Mouse (Mus musculus) neutrophil, adult 5-6 weeks (primary cell): ENCODE results near the gene Herc4. TPM values are rescaled to one million over a fixed set of nuclear protein-coding genes. Genes with fewer than 3 reads are reported as not detected.

Experiments
- ATAC-seq: fragments of 151-379, 151-347 bp; 2 replicates; pipeline ENCODE4 v1.8.0; 2017; ENCODE audit warnings: mild to moderate bottlenecking, moderate TSS enrichment; ENCODE audit not compliant: insufficient number of reproducible peaks, poor library complexity, low FRiP score, severe bottlenecking; ENCODE audit errors: extremely low read depth
- total RNA-seq: library from RNA; stranded (forward); fragments of 200-1000 nt; gene quantifications from 2 replicates; pipeline ENCODE4 v1.2.3, GENCODE M21; 2017

The Herc4 gene
- total RNA-seq: 388 and 417 TPM in 2 replicates

DNA sequence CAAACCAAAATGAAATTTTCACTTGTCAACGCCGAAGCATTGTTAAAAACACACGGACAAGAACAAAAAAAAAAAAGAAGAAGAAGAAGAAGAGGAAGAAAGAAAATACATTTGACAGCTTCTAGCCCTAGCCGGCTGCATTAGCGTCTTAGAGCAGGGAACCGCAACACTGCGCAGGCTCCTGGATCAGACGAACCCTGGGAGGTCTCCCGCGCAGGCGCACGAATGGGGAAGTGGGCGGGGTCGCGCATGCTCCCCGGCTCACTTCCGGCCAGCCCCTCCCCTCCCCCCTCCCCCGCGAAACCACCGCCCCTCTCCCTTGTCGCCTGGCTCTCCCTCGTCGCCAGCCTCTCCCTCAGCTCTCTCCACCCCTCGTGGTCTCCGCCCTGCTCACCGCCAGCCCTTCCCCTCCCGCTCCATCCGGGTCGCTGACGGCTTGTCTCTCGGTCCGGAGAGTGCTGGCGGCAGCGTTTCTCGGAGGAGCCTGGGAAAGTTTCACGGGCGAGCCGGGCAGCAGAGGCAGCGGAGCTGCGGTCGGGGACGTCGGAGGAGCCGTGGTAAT is at the start of gene Herc4:
Herc4 (plus strand) TSS at position 318 of the 562 bp plus-strand sequence.
- peak; percentile 96 for ATAC-seq

DNA sequence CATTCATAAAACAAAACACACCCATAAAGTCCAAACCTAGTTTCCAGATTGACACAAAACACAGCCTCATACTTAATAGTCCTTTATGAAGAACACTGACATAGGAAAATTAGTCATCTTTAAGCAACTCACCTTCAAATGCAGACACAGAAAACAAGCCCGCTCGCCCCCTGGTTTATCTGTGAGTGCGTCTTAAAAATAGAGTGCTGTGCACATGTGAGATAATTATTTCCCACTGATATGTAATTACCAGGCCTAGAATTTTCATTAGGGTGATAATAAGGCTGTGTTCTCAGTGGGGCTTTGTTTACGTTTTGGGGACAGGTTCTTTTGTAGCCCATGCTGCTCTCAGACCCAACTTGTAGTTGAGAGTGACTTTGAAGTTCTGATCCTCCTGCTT is 44.6 kb upstream of the Herc4 start:
- ATAC-seq: no peak

DNA sequence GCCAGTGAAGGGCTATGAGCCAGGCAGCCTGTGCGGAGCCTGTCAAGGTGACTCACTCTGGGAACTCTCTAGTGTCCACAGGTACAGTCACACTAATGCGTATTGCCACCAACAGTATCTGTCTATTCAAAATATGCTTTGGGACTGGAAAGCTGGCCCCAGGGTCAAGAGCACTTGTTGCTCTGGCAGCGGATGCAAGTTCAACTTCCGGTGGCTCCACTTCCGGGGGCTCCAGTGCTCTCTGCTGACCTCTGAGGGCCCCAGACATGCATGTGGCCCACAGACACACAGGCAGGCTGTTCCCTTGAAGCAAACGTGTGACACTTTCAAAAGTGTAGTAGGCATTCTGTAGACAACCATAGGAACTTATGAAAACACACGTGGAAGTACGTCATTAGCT is 42.1 kb upstream of the Herc4 start:
- ATAC-seq: no peak

DNA sequence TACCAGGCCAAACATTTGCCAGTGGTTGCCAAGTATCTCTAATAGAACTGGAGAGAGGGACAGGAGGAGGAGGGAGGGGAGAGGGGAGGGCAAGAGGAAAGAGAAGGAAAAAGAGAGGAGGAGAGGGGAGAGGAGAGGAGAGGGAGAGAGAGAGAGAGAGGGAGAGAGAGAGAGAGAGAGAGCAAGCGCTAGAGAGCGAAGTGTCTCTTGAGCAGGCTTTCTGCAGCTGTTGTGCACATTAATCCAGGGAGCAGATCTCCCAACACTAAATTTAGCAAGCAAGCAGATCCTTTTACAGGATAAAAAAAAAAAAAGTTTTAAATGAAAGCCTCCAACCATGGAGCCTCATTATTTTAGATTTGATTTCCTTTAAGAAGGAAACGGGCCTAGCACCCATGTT is 40.6 kb upstream of the Herc4 start:
- ATAC-seq: no peak

DNA sequence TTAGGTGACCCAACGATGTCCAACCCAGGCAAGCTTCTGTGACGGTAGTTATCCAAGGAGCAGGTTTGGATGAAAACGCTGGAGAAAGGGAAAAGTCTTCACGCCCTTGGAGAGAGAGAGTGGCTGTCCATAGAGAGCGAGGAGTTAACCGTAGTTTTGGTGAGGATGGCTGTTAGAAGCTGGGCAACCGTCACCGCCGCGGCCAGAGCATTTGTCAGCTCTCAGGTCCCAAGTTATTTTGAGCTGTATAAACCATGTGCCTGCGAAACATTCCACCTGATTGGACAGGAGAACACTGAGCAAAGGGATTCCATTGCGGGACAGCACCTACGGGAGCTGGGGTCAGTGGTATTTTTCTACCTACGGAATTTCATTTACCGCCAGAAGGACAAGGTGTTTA is 39.9 kb upstream of the Herc4 start, which contains the start of gene Mypn:
Mypn (minus strand) TSS at position 225 of the 400 bp plus-strand sequence.
- no peak for ATAC-seq

DNA sequence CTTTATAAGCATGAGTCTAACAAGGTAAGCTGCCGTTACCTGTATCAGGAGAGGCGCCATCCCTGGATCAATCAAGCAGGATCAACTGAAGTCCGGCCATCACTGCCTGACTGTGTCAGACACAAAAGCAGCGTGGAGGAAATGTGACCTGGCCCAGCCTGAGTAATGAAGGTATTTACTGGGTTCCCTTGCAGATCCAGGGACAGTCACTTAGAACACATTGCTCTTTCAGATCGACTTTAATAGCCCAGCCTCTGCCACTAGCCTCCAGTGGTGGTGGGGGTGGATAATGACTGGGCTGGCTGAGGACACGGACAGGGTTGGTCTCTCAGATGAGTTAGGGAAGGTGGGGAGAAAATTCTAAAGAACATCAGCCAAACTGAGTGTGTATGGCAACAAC is 34.7 kb upstream of the Herc4 start:
- ATAC-seq: no peak

DNA sequence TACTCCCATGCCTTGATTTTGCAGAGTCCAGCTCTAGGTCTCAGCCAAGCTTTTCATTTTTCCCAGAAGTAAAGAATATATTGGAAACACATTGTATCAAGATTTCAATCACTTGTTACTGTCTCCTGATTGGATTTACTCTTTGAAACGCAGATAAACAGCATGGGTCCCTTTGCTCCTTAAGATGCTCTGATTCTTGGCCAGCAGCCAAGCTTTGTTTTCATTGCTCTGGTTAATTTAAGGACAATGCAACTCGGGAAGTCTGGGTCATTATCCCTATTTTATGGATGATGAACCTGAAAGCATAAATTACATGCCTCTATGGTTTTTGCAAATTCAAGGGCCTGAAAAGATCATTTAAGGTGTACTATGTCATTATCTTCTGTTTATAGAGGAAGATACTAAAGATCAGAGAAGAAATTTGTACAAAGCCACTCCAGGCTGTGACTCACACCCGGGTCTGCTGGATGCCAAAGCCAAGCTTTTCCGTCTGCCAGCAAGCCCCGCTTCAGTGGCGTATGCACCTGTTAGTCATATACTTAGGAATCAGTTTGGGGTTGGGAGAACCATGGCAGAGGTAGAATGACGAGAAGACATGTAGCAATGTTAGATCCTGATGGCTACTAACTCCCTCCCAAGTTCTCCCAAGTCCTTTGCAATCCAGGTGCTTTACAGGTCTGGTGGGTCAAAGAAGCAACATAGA is 22.4 kb upstream of the Herc4 start:
- ATAC-seq: no peak

DNA sequence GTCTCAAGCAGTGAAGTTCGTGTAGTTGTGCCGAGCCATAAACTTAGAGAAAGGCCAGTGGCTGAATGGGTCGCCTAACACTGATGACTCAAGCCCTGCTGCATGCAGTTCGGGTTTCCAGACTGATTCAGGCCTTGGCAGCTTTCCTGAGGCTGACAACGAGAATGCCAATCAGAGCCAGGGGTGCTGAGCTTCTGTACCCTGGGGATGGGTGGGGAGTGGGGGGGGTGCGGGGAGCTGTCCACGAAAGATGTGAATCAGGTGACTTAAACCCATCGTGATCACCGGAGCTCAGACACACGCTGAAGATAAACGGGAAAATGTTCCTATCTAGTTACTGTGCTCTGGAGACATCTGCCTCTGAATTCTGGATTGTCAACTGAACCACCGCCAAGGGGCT is 19.3 kb upstream of the Herc4 start:
- no peak for ATAC-seq

DNA sequence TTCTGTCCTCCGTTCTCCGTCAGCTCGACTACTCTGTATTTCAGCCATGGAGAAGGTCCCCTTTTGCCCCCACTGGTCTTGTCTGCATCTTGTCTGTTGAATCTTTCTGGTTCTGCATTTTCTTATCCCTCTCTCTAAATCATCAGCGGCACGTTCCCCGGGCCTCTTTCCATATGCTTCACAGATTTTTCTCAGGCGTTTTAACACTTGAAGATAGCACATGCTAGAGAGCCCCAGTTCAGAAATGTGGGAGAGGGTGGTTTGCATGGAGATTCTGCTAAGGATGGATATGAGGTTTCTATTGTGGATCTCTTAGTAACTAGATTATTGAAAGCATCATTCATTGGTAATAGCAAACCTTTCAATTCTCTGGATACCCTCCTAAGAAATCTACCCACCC is 13.3 kb upstream of the Herc4 start:
- ATAC-seq: no peak

DNA sequence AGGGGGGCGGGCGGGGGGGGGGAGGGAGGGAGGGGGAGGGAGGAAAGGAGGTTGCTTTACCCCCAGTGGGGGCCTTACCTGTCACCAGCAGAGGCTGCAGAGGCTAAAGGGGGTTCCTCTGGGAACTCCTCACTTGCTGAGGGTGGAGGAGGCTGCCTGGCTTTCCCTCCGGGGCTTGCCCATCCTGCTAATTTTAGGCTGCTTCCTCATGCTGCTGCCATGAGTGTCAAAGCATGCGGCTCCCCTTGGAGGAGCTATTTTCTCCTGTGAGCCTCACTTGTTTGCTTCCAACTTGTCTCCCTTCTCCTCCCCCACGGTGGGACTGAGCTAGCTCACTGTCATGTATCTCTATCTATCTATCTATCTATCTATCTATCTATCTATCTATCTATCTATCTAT is 12.8 kb upstream of the Herc4 start:
- ATAC-seq: no peak

DNA sequence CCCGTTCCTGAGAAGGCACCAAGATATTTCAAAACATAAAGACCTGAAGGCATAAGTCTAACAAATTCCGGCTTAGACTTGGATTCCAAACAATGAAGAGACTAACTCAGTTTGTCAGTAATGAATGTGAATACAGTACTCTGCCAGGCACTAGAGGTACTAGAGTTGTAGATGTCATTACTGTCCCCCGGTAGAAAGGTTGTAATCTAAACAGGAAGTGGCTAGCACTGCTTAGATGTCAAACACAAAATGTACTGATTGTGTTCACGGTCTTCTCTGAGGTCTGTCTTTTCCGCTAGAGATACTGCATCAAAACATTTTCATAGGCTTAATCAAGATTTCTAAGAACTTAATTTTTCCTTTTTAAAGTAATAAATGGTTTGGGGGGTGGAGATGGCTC is 12.0 kb upstream of the Herc4 start:
- no peak for ATAC-seq

DNA sequence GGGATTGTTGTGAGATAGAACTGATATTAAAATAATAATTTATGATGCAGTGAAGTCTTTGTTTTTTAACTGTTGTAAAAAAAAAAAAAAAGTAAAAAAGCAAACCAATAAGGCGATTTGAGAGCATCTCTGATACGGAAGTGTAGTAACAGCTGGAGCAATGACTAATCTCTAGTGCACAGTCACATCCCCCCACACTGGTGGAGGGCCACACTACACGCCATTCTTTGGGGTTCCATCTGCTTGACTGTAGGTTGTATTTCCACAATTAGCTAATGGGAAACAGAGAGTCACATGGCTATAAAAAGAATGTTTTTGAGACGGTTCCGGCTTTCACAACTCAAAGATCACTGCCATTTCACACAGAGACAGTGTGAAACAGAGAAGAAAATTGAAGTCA is 9.5 kb upstream of the Herc4 start:
- no peak for ATAC-seq

DNA sequence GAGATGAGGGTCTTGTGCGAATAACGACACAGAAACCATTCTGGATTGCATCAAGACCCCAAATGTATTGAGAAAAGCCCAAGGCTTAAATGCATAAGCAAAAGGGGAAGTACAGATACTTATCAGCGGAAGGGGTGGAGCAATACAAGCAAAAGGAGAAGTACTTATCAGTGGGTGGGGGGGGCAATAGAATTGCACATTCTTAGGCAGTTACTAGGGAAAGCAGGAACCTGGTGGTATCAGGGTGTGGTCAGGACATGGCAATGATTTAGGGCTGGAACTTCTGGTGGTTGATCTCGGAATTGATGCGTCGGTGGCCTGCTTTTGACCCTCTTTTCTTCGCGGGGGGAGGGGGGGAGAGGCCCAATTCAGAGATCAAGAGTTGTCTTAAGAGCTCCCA is 7.7 kb upstream of the Herc4 start:
- ATAC-seq: 0 out of 2 replicates have a peak, but pooled peaks have one; percentile 16

DNA sequence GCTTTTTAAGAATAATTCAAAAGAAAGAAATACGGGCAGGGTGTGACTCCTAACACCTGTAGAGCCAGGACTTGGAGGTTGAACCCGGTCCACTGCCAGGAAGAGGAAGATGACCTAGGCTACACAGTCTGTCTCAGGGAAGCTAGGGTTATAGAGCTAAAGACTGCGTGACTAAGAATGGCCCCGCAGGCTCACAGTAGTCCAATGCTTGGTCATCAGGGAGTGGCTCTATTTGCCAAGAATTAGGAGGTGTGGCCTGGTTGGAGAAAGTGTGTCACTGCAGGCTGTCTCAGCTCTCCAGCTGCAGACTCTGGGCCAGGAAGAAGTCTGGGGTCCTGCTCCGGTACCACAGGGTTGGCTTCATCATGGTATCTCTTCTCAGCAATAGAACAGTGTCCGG is 6.9 kb upstream of the Herc4 start:
- no peak for ATAC-seq

DNA sequence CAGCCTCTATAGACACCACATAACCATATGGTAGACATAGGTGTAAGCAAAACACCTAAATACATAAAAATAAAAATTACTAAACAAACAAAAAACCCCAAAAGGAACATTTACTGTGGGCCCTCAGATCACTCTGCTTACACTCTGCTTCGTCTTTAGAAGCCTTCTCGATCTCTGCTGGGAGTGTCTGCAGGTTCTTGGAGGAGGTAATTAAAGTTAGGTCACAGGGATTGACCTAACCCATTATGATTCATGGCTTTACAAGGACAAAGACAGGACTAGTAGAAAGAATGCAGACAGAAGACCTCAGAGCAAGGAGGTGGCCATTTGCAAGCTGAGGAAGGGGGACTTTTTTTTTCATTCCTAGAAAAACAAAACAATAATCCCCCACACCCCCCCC is 6.4 kb upstream of the Herc4 start:
- no peak for ATAC-seq

DNA sequence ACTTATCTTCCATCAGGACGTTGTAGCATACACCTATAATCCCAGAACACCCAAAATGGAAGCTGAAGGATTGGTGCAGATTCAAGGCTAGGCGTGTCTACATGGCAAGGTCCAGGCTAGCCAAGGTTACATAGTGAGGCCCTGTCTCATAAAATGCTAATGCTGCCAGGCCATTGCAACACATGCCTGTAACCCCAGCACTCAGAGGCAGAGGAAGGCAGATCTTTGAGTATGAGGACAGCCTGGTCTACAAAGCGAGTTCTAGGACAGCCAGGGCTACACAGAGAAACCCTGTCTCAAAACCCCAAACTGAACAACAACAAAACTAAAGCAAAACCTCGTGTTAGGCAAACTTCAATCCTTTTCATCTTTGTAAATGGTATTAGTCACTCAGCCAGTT is 5.5 kb upstream of the Herc4 start:
- no peak for ATAC-seq

DNA sequence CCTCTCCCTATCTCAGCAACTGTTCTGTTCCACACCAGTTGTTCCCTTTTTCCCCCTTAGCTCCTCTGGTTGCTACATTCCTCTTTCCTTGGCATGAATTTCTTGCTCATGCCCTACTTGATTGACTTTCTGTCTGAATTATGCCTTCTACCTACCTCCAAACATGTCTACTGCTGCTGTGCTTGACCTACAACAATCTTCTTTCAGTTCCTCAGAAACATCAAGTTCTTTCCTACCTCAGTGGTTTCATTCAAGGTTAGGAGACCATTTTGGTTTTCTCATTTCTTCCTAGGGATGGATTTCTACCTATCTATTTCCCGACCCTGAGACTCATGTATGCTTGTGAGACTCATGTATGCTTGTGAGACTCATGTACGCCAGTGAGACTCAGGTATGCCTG is 3.8 kb upstream of the Herc4 start:
- no peak for ATAC-seq

DNA sequence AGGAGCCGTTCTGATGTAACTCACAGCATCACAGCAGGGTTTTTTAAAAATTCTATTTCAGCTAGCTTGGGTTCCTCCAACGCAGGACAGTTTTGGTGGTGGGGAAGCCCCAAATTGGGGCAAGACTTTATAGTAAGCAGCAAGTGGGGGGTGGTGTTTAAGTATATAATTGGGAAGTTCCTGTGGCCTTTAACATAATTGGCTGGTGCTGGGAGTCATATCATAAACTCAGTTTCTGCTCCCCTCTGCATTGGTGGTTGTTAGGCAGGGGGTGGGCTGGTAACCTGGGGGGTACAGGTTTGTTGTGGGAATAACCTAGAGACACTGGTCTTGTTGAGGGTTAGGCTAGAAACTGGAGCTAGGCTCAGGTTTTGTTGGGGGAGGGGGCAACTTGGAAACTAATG is 2.7 kb upstream of the Herc4 start:
- no peak for ATAC-seq

DNA sequence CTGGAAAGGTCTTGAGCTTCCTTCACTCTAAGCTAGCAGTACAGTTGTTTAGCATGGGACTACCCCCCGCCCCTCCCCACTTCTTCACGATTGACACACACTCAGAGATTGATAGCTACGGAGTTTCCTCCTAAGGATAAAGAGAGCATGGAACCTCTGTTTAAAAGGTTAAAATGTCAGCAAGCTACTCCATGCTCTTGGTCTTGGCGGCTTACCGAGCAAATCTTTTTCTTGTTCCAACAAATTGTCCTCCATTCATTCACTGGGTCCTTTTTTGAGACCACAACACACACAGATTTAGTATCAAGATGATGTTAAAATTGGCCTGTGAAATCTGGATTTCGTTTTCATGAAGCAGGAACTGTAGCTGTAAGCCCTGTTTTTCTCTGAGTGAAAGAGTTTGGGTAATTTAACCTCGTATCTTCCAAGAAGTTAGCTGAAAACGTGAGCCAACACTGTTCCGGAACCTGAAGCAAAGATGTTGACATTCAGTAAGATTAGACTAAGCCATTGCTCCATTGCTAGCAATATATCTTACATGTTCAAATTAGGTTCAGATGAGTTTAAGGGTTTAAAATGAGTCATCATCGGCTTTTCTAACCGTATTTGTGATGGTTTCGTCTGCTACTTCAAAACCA is 693 bp upstream of the Herc4 start:
- no peak for ATAC-seq

DNA sequence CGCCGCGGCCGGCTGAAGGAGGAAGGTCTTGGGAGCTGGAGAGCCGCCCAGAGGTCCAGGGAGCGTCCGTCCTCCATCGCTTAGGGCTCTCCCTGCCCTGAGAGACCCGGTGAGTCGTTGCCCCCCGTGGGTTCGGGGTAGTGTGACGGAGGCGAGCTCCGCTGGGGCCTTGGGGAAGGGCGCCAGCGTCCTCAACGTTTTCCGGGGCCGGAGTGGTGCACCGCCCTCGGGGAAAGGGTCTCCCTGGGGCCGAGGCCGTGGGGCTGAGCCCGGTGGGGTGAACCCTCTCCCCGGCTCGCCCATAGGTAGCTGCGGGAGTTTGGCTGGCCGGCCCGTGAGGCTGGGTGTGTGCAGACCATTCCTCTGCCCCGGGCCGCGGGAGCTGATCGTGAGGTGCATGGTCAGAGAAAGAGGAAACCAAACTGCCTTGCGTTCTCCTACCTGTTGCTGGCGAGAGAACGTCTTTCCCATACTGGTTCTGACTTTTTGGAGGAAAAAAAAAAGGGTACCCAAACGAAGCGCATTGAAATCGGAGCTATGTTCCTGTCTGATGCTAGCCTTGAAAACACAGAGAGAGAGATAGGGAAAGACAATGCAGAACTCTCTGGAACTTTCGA is 553 bp downstream of the Herc4 start:
- ATAC-seq: no peak
